Comparison of ENCODE assay signal across 8 mouse cellular contexts in the genomic region with DNA sequence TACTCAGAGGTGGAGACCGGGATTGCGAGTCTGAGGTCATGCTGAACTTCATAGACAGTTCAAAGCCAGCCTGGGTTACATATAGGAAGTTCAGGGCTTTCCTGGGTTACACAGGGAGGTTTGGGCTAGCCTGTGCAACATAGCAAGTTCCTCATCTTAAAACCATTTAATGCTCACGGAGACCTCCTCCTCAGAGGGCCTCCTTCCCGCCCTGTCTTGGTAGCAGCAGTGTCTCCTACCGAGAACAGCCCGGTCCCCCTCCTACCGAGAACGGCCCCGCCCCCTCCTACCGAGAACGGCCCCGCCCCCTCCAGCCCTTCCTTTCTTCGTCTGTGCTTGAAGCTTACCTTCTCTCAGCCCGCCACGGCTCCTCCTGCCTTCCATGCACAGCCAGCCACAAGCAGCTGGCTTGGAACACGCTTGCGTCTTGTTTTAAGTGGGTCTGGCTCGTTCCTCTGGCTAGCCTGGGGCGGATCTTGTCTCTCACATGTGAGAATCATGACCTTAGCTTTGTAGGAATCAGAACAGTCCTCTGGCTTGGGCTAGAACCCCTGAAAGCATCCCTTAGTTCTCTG. TPM values are rescaled to one million over a fixed set of nuclear protein-coding genes. Genes with fewer than 3 reads are reported as not detected.
DNase-seq lines count a peak whose midpoint lies in the region; ATAC-seq lines count a peak whose summit lies in the region.

No protein-coding gene starts in this region.

- H3K4me3 ChIP-seq in heart, embryonic 10.5 days = 0 out of 2 replicates have a peak overlapping the region, but pooled peaks have one; percentile 32
- H3K4me3 ChIP-seq in stomach, embryonic 15.5 days (replicated peaks) = no peak overlapping the region

- H3K36me3 ChIP-seq in heart, embryonic 10.5 days = no peaks in the 10 kb centered on the region
- H3K36me3 ChIP-seq in stomach, embryonic 15.5 days = no peaks in the 10 kb centered on the region

- peaks cover 61% of the 10 kb centered on the region for H3K27me3 ChIP-seq in heart, embryonic 10.5 days (ENCODE audit: insufficient read depth, poor library complexity, severe bottlenecking)
- no peaks in the 10 kb centered on the region for H3K27me3 ChIP-seq in stomach, embryonic 15.5 days (replicated peaks)

- H3K4me2 ChIP-seq in stomach, embryonic 15.5 days = peak overlapping the region; percentile 24

- no peak for ATAC-seq in stomach, embryonic 15.5 days (ENCODE audit: insufficient read depth, low FRiP score, low read depth)

- 10% methylated on average over 19 of the region's 19 CpGs for WGBS in heart, embryonic 10.5 days
- 13% methylated on average over 19 of the region's 19 CpGs for WGBS in stomach, embryonic 15.5 days

- H3K27ac ChIP-seq in heart, embryonic 10.5 days = 0 out of 2 replicates have a peak overlapping the region, but pooled peaks have one; percentile 1
- peak overlapping the region; percentile 37 for H3K27ac ChIP-seq in stomach, embryonic 15.5 days

- peaks cover 31% of the 10 kb centered on the region for H3K4me1 ChIP-seq in heart, embryonic 10.5 days
- peaks cover 34% of the 10 kb centered on the region for H3K4me1 ChIP-seq in stomach, embryonic 15.5 days

- H3K9ac ChIP-seq in stomach, embryonic 15.5 days = 0 out of 2 replicates have a peak overlapping the region, but pooled peaks have one; percentile 1

- DNase-seq in testis, postnatal 10 days (ENCODE audit: low spot score) = peak; percentile 74
- DNase-seq in testis, postnatal 14 days (ENCODE audit: low spot score) = no peak
- DNase-seq in heart, embryonic 10.5 days (ENCODE audit: low spot score) = no peak
- DNase-seq in kidney, postnatal 25 days = peak; percentile 44 to 55
- DNase-seq in frontal cortex, postnatal 14 days (ENCODE audit: low spot score in 2 of 2) = no peak
- DNase-seq in spleen, postnatal 14 days (ENCODE audit: low spot score in 2 of 2) = no peak
- DNase-seq in urinary bladder, postnatal 4 days (ENCODE audit: low spot score in 2 of 2) = no peak

- H3K9me3 ChIP-seq in heart, embryonic 10.5 days = no peaks in the 10 kb centered on the region
- H3K9me3 ChIP-seq in stomach, embryonic 15.5 days = no peaks in the 10 kb centered on the region

RNA-seq across cellular contexts. Expression of gene Eln, which starts 4.8 kb away (rescaled TPM):
- polyA plus RNA-seq in heart, embryonic 10.5 days (2016; fragmentation: Nextera tagmentation; extraction: Ambion mirVana) = 4.8 and 8.0 TPM in 2 replicates
- polyA plus RNA-seq in stomach, embryonic 15.5 days (2015; fragmentation: Nextera tagmentation; extraction: Ambion mirVana) = 88.3 and 92.2 TPM in 2 replicates

RNA-seq across cellular contexts. Expression of gene Limk1, which starts 53.9 kb away (rescaled TPM):
- 3.7 and 4.7 TPM in 2 replicates for polyA plus RNA-seq in heart, embryonic 10.5 days (2016; fragmentation: Nextera tagmentation; extraction: Ambion mirVana)
- 5.9 TPM in 2 replicates for polyA plus RNA-seq in stomach, embryonic 15.5 days (2015; fragmentation: Nextera tagmentation; extraction: Ambion mirVana)

Comparison
In these comparisons a context has a peak if more than half of its experiments do, and no peak if none do; other contexts are left out.
1. DNase-seq: peak in testis, postnatal 10 days (single experiment) and kidney, postnatal 25 days (2 of 2); none in testis, postnatal 14 days (single experiment), heart, embryonic 10.5 days (single experiment), frontal cortex, postnatal 14 days (0 of 2), spleen, postnatal 14 days (0 of 2) and urinary bladder, postnatal 4 days (0 of 2).